Mouse (Mus musculus) MEL (cell line): Measurements from ENCODE around the gene Cachd1.

Experiments
- CTCF ChIP-seq, 3 experiments: IDR thresholded peaks in 2 of 3; conservative IDR thresholded peaks in 1 of 3; 2 replicates each; pipeline ENCODE4 v1.5.1; 2011 to 2012; ENCODE audit warnings: low read length in 3 of 3, low read depth in 2 of 3, mild to moderate bottlenecking in 2 of 3, improper control_type of control experiment in 1 of 3, inconsistent platforms in 1 of 3, mixed read lengths in 1 of 3, moderate library complexity in 1 of 3; ENCODE audit not compliant: control insufficient read depth in 1 of 3, insufficient read depth in 1 of 3, poor library complexity in 1 of 3, severe bottlenecking in 1 of 3
- EP300 ChIP-seq, 2 experiments: IDR thresholded peaks; 2 replicates each; pipeline ENCODE4 v1.6.1; 2011; ENCODE audit warnings: improper control_type of control experiment in 2 of 2, low read length in 2 of 2, low read depth in 1 of 2, mild to moderate bottlenecking in 1 of 2
- HCFC1 ChIP-seq: IDR thresholded peaks from 2 replicates; pipeline ENCODE4 v1.6.1; 2012; ENCODE audit warnings: low read depth, mild to moderate bottlenecking, inconsistent platforms, low read length, improper control_type of control experiment, moderate library complexity
- KAT2A ChIP-seq: conservative IDR thresholded peaks from 2 replicates; pipeline ENCODE4 v1.6.1; 2012; ENCODE audit warnings: low read depth, low read length, improper control_type of control experiment, inconsistent platforms
- MAX ChIP-seq: IDR thresholded peaks from 2 replicates; pipeline ENCODE4 v1.6.1; 2011; ENCODE audit warnings: low read length, improper control_type of control experiment
- MAZ ChIP-seq: IDR thresholded peaks from 2 replicates; pipeline ENCODE4 v1.6.1; 2012; ENCODE audit warnings: low read depth, mild to moderate bottlenecking, inconsistent platforms, low read length, improper control_type of control experiment
- MXI1 ChIP-seq: IDR thresholded peaks from 2 replicates; pipeline ENCODE4 v1.6.1; 2011; ENCODE audit warnings: mild to moderate bottlenecking, low read depth, low read length, improper control_type of control experiment
- POLR2A ChIP-seq, 2 experiments: IDR thresholded peaks; 2 replicates each; pipeline ENCODE4 v1.6.1; 2011 to 2012; ENCODE audit warnings: low read length in 2 of 2, mild to moderate bottlenecking in 2 of 2, control low read depth in 1 of 2, improper control_type of control experiment in 1 of 2, low read depth in 1 of 2, moderate library complexity in 1 of 2; ENCODE audit not compliant: control insufficient read depth in 1 of 2, insufficient read depth in 1 of 2, poor library complexity in 1 of 2
- POLR2AphosphoS2 ChIP-seq: IDR thresholded peaks from 2 replicates; pipeline ENCODE4 v1.6.1; 2011; ENCODE audit warnings: low read length, improper control_type of control experiment
- POLR2AphosphoS5 ChIP-seq: IDR thresholded peaks from 2 replicates; pipeline ENCODE4 v1.6.1; 2012; ENCODE audit warnings: low read depth, borderline replicate concordance, mild to moderate bottlenecking, inconsistent platforms, low read length, moderate library complexity, mixed read lengths
- SMC3 ChIP-seq: IDR thresholded peaks from 2 replicates; pipeline ENCODE4 v1.6.1; 2011; ENCODE audit warnings: low read depth, low read length, improper control_type of control experiment
- TAL1 ChIP-seq: IDR thresholded peaks from 2 replicates; pipeline ENCODE4 v1.6.1; 2012; ENCODE audit warnings: mild to moderate bottlenecking, inconsistent platforms, low read length, moderate library complexity, mixed read lengths
- ZMIZ1 ChIP-seq: IDR thresholded peaks from 2 replicates; pipeline ENCODE4 v1.6.1; 2012; ENCODE audit warnings: low read depth, mild to moderate bottlenecking, inconsistent platforms, low read length, improper control_type of control experiment, moderate library complexity
- ZNF384 ChIP-seq: IDR thresholded peaks from 2 replicates; pipeline ENCODE4 v1.6.1; 2012; ENCODE audit warnings: low read depth, mild to moderate bottlenecking, inconsistent platforms, low read length, improper control_type of control experiment

GRCm38 (mm10) chr4:101062146-101062545 is 285.7 kb downstream of the Cachd1 start:
- TF ChIP-seq POLR2AphosphoS5 (no peak), TAL1 (no peak), MAX (no peak), CTCF (IDR thresholded peaks at IDR 0.05 in 2 of 3, conservative IDR thresholded peaks at IDR 0.05 in 1 of 3; ENCODE audit: control insufficient read depth in 1 of 3, insufficient read depth in 1 of 3, low read depth in 2 of 3, low read length in 3 of 3, poor library complexity in 1 of 3, severe bottlenecking in 1 of 3) (no peak), POLR2A (IDR thresholded peaks at IDR 0.05; ENCODE audit: control insufficient read depth in 1 of 2, insufficient read depth in 1 of 2, low read depth in 1 of 2, low read length in 2 of 2, poor library complexity in 1 of 2) (no peak), SMC3 (no peak), EP300 (IDR thresholded peaks at IDR 0.05; ENCODE audit: low read depth in 1 of 2, low read length in 2 of 2) (no peak), HCFC1 (no peak), MAZ (no peak), MXI1 (no peak), POLR2AphosphoS2 (no peak), ZMIZ1 (no peak), ZNF384 (no peak), KAT2A (no peak)
